Mouse (Mus musculus) embryonic facial prominence, embryonic 12.5 days (tissue): ENCODE measurements at regions not wholly inside any gene's neighbourhood (a gene's known extent, or its start where the extent isn't known, plus 50 kb on each side); places are given as distances from the start of the nearest gene placed in this dataset.

Experiments
- ATAC-seq: fragments of 200-750 bp; cut with Nextera tagmentation; 2 replicates; pipeline ENCODE4 v1.8.0; 2017; ENCODE audit not compliant: insufficient number of reproducible peaks, insufficient read depth, low FRiP score, low TSS enrichment
- H3K27ac ChIP-seq: fragments of 300-500 bp; sonication (generic); 2 replicates; pipeline ENCODE4 v1.5.1; 2016; ENCODE audit warnings: mild to moderate bottlenecking
- H3K27me3 ChIP-seq: fragments of 300-500 bp; sonication (generic); 2 replicates; pipeline ENCODE4 v1.6.1; 2016; ENCODE audit warnings: mild to moderate bottlenecking, moderate library complexity
- H3K36me3 ChIP-seq: fragments of 300-500 bp; sonication (generic); 2 replicates; pipeline ENCODE4 v1.6.1; 2016; ENCODE audit warnings: mild to moderate bottlenecking
- H3K4me1 ChIP-seq: fragments of 300-500 bp; sonication (generic); 2 replicates; pipeline ENCODE4 v1.6.1; 2016
- H3K4me2 ChIP-seq: fragments of 300-500 bp; sonication (generic); replicated peaks from 2 replicates; pipeline ENCODE4 v1.6.1; 2016; ENCODE audit warnings: mild to moderate bottlenecking, moderate library complexity
- H3K4me3 ChIP-seq: fragments of 300-500 bp; sonication (generic); 2 replicates; pipeline ENCODE4 v1.5.1; 2016; ENCODE audit warnings: mild to moderate bottlenecking
- H3K9ac ChIP-seq: fragments of 300-500 bp; sonication (generic); 2 replicates; pipeline ENCODE4 v1.6.1; 2016; ENCODE audit warnings: mild to moderate bottlenecking, moderate library complexity
- H3K9me3 ChIP-seq: fragments of 300-500 bp; sonication (generic); 2 replicates; pipeline ENCODE4 v1.6.1; 2016; ENCODE audit warnings: mild to moderate bottlenecking, moderate library complexity
- WGBS: fragments of 180-500 bp; shearing (Covaris S2); methylation state at CpG from one replicate; pipeline ENCODE4 v1.1.7; 2016; 5-methylcytosine and 5-hydroxymethylcytosine counted together

GRCm38 (mm10) chr3:18295921-18296320 lies 347.7 kb downstream of the Cypt12 start:
- Histone ChIP-seq H3K36me3 (no peaks in the 10 kb centered on the region), H3K4me3 (no peak overlapping the region), H3K27me3 (no peaks in the 10 kb centered on the region), H3K9me3 (no peaks in the 10 kb centered on the region), H3K9ac (no peak overlapping the region), H3K27ac (no peak overlapping the region), H3K4me2 (no peak overlapping the region), H3K4me1 (no peaks in the 10 kb centered on the region)
- 91% methylated on average over 4 of the region's 4 CpGs for WGBS
- ATAC-seq, result no peak

GRCm38 (mm10) chr3:18298699-18299098 lies 350.5 kb downstream of the Cypt12 start:
- no peaks in the 10 kb centered on the region for H3K27me3 ChIP-seq
- H3K27ac ChIP-seq, result no peak overlapping the region
- H3K4me2 ChIP-seq, result no peak overlapping the region
- H3K36me3 ChIP-seq, result no peaks in the 10 kb centered on the region
- 83% methylated on average over 3 of the region's 3 CpGs for WGBS
- H3K9ac ChIP-seq, result no peak overlapping the region
- H3K4me3 ChIP-seq, result no peak overlapping the region
- no peak for ATAC-seq
- no peaks in the 10 kb centered on the region for H3K4me1 ChIP-seq
- H3K9me3 ChIP-seq, result no peaks in the 10 kb centered on the region

- Histone ChIP-seq H3K27me3 (no peaks in the 10 kb centered on the region), H3K9me3 (no peaks in the 10 kb centered on the region), H3K36me3 (no peaks in the 10 kb centered on the region), H3K27ac (no peak overlapping the region), H3K4me1 (no peaks in the 10 kb centered on the region), H3K4me3 (no peak overlapping the region), H3K4me2 (no peak overlapping the region), H3K9ac (no peak overlapping the region)
- WGBS, result 58% methylated on average over 2 of the region's 2 CpGs
- ATAC-seq, result no peak
Measured at GRCm38 (mm10) chr3:18299502-18299901, 351.3 kb downstream of the Cypt12 start.

GRCm38 (mm10) chr3:18319433-18319832 lies 371.2 kb downstream of the Cypt12 start:
- no peak for ATAC-seq
- Histone ChIP-seq H3K27me3 (no peaks in the 10 kb centered on the region), H3K9me3 (no peaks in the 10 kb centered on the region), H3K27ac (no peak overlapping the region), H3K4me2 (no peak overlapping the region), H3K4me3 (no peak overlapping the region), H3K4me1 (no peaks in the 10 kb centered on the region), H3K9ac (no peak overlapping the region), H3K36me3 (no peaks in the 10 kb centered on the region)
- WGBS, result 85% methylated on average over 2 of the region's 2 CpGs

DNA sequence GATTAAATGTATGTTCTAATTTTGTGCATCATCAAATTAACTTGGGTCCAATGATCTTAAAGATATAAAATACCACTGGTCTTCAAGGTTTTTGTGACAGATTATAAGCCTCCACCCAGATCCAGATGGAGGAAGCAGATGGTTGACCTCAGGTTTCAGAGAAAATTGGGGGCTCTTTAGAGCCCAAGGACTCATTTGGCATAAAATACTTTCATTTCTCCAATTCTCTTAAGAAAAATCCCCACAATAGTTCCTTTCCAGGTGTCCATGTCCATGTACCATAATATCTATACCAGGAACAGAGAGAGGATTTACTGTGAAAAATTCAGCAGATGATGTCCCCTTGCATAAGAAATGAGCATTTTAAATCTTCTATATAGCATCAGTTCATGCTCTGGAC lies 385.0 kb downstream of the Cypt12 start:
- no peak overlapping the region for H3K9ac ChIP-seq
- no peak for ATAC-seq
- H3K4me2 ChIP-seq, result no peak overlapping the region
- no peak overlapping the region for H3K27ac ChIP-seq
- H3K27me3 ChIP-seq, result no peaks in the 10 kb centered on the region
- H3K36me3 ChIP-seq, result no peaks in the 10 kb centered on the region
- H3K4me3 ChIP-seq, result no peak overlapping the region
- H3K9me3 ChIP-seq, result no peaks in the 10 kb centered on the region
- no peaks in the 10 kb centered on the region for H3K4me1 ChIP-seq

GRCm38 (mm10) chr3:18339189-18339588 lies 391.0 kb downstream of the Cypt12 start:
- no peak overlapping the region for H3K4me2 ChIP-seq
- H3K27ac ChIP-seq, result no peak overlapping the region
- H3K4me3 ChIP-seq, result no peak overlapping the region
- 44% methylated on average over 1 of the region's 1 CpGs for WGBS
- no peaks in the 10 kb centered on the region for H3K4me1 ChIP-seq
- no peaks in the 10 kb centered on the region for H3K27me3 ChIP-seq
- H3K9ac ChIP-seq, result no peak overlapping the region
- no peaks in the 10 kb centered on the region for H3K36me3 ChIP-seq
- no peak for ATAC-seq
- no peaks in the 10 kb centered on the region for H3K9me3 ChIP-seq

DNA sequence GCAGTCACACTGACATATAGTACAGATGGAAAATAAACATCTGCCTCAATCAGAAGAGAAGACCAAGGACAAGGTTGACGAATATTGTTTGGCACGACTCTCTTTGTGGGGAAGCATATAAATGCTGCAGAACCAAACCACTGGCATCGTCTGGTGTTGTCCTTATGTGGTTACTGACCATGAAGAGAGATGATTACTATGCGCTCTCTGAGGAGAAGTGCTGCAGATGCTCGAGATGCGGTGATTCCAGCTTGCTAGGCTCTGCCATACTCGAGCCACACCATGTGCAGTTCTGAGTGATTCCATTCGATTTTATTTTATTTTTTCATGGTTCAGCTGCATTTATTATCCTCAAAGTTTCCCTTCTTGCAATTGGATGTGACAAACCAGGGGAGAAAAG lies 393.5 kb downstream of the Cypt12 start:
- 74% methylated on average over 8 of the region's 8 CpGs for WGBS
- Histone ChIP-seq H3K27ac (no peak overlapping the region), H3K9ac (no peak overlapping the region), H3K9me3 (no peaks in the 10 kb centered on the region), H3K4me1 (no peaks in the 10 kb centered on the region), H3K36me3 (no peaks in the 10 kb centered on the region), H3K4me2 (no peak overlapping the region), H3K27me3 (no peaks in the 10 kb centered on the region), H3K4me3 (no peak overlapping the region)
- no peak for ATAC-seq

DNA sequence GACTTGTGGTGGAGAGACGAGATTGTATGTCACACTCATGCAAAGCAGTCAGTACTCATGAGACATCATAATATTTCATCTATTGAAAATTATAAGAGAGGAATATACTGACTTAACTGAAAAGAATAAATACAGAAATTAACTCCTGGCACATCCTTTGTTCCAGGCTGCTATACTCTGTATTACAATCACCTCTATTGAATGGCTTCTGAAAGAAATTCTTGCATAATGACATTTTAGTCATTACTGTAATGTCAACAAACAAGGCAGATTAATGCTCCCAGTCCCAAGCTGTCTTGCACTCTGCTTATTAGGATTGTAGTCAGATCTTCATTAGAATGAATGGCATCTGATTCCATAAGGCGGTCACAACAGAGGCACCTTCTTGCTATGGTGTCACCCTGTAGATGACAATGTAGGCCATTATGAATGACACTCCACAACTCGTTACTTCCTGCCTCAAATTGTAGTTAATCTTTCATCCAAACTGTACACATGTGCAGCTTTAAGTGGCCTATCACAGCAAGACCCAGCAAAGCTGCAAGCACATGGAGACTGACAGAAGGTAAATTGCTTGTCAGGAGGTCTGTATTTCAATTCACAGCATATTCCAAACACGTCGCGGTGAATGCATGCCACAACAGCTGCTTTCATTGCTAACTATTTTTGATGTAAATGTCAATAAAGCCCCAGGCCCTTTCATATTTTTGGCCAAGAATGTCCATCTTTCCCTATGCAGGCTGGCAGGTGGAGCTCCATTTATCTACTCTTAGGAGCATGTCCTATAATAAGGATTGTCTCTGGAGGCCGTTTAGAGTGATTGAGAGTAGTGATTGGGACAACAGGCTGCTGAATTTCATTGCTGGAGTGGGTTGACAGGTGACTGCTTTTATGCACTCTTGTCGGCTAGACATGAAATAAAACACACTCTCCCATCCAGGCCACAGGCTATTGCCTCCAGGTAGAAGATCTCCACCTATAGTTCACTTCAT lies 430.1 kb downstream of the Cypt12 start:
- Histone ChIP-seq H3K4me3 (no peak overlapping the region), H3K9me3 (no peaks in the 10 kb centered on the region), H3K4me1 (no peaks in the 10 kb centered on the region), H3K27ac (no peak overlapping the region), H3K36me3 (no peaks in the 10 kb centered on the region), H3K4me2 (no peak overlapping the region), H3K9ac (no peak overlapping the region), H3K27me3 (no peaks in the 10 kb centered on the region)
- peak; percentile 22; the same call in 1 of the 2 replicates for ATAC-seq
- 73% methylated on average over 8 of the region's 8 CpGs for WGBS

GRCm38 (mm10) chr3:18421886-18422575 lies 473.8 kb downstream of the Cypt12 start:
- H3K4me3 ChIP-seq, result no peak overlapping the region
- H3K4me1 ChIP-seq, result no peaks in the 10 kb centered on the region
- no peak overlapping the region for H3K27ac ChIP-seq
- no peak for ATAC-seq
- H3K4me2 ChIP-seq, result no peak overlapping the region
- no peaks in the 10 kb centered on the region for H3K36me3 ChIP-seq
- H3K9me3 ChIP-seq, result no peaks in the 10 kb centered on the region
- 82% methylated on average over 4 of the region's 4 CpGs for WGBS
- H3K27me3 ChIP-seq, result no peaks in the 10 kb centered on the region
- no peak overlapping the region for H3K9ac ChIP-seq

GRCm38 (mm10) chr3:18428908-18429307 lies 480.7 kb downstream of the Cypt12 start:
- H3K27ac ChIP-seq, result no peak overlapping the region
- no peak overlapping the region for H3K9ac ChIP-seq
- H3K4me2 ChIP-seq, result no peak overlapping the region
- WGBS, result 94% methylated on average over 1 of the region's 1 CpGs
- no peak for ATAC-seq
- no peaks in the 10 kb centered on the region for H3K27me3 ChIP-seq
- H3K4me3 ChIP-seq, result no peak overlapping the region
- H3K9me3 ChIP-seq, result no peaks in the 10 kb centered on the region
- no peaks in the 10 kb centered on the region for H3K4me1 ChIP-seq
- H3K36me3 ChIP-seq, result no peaks in the 10 kb centered on the region

GRCm38 (mm10) chr3:18438845-18439244 lies 490.6 kb downstream of the Cypt12 start:
- Histone ChIP-seq H3K9me3 (no peaks in the 10 kb centered on the region), H3K9ac (no peak overlapping the region), H3K36me3 (no peaks in the 10 kb centered on the region), H3K4me1 (no peaks in the 10 kb centered on the region), H3K27ac (no peak overlapping the region), H3K27me3 (no peaks in the 10 kb centered on the region), H3K4me3 (no peak overlapping the region), H3K4me2 (no peak overlapping the region)
- no peak for ATAC-seq
- 75% methylated on average over 5 of the region's 5 CpGs for WGBS
